Mouse (Mus musculus): ENCODE measurements around the gene Kcne1l.
A peak's percentile ranks its signal among the peaks of the same experiment; 100 is the strongest.

The Kcne1l gene

DNA sequence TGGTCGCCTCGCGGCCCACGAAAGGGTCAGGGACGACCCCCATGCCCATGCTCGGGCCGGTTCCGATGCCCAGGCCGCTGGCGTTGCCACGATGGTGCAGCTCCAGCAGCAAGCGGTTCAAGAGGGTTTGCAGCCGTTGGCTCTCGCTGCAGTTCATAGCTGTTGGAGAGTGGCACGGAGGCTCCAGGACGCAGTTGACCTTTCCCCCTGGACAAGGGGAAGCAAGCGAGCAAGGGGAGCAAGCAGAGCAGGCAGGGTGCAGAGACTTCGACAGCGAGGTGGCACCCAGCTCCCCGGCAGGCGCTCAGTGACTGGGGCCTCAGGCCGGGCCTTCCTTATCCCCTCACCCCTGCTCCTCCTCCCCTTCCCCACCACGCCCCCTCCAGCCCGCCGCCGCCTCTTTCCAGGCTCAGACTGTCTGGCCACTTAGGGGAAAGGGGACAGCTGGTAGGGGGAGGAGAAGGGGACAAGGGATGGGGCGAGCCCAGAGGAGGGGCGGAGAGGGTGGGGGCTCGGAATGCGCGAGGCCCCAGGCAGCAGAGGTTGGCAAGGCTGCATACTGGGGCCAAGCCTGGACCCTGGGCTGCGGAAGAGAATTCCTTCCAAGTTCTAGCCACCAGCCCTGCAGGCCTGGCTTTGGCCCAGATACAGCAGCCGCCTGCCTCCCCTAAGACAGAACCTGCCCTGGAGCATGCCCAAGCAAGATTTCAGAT lies at the start of gene Kcne1l:
Kcne1l (minus strand) TSS at position 426 of the 713 bp plus-strand sequence.
- no peak for DNase-seq

DNA sequence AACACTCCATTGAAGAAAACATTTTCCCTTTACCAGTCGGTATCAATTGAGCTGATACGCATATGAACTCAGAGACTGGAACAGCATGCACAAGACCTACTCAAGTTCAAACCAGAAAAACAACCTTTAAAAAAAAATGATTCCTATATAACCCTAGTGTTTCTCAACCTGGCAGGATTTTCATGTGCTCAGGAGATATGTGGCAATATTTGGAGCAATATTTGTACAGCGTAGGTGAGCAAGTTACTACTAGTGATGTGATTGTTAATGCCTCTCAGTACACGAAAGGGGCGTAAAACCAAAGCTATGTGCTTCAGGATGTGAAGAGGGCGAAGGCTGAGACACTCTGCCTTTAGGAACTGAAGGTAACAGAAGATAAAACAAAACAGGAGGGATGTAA lies 30.1 kb upstream of the Kcne1l start:
- DNase-seq = no peak

DNA sequence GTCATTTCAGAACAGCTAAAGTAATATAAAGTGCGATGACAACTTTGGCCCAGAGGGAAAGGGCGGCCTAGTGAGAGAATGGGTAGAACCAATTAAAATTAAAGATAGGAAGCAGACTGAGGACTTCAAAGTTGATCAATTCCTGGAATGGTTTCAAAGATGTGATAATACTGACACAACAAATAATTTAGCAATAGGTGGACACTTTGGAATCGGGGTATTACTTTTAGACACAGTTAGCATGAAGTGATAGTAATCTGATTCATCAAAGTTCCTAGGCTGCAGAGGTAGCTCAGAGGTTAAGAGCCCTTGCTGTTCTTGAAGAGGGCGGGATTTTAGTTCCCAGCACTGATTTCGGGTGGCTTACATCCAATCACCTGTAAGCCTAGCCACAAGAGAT lies 29.4 kb upstream of the Kcne1l start:
- DNase-seq = no peak

DNA sequence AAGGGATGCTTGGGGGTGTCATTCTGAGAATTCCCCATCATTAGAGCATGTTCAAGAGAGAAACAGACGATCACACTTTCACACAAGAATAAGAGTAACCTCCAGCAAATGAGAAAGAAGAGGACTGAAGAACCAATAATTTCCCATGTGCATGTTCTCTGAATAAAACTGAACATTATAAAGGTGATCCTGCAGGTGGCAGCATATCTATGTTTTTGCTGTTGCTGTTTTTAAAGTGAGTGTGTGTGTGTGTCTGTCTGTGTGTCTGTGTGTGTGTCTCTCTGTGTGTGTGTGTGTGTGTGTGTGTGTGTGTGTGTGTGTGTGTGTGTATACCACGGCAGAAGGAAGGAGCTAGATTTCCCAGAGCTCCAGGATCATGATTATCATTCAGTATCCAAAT lies 19.7 kb upstream of the Kcne1l start:
- DNase-seq = no peak

DNA sequence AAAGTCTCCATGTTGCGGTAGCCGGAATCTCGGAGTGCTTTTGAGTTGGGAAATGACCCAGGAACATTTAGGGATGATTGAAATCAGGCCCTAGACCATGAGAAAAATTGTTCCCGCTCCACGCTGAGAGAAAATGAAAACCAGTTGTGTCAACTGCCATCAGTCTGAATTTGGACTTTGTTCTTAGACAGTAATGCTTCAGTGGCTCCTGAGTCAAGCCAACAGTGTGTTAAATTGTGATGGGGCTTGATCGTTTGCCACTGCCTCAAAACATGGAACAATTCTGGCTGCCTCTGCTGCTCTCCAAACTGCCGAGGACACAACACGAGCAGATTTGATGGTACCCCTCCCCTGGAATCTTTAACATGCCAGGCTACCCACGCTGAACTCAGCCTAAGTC lies 10.0 kb upstream of the Kcne1l start:
- no peak for DNase-seq

DNA sequence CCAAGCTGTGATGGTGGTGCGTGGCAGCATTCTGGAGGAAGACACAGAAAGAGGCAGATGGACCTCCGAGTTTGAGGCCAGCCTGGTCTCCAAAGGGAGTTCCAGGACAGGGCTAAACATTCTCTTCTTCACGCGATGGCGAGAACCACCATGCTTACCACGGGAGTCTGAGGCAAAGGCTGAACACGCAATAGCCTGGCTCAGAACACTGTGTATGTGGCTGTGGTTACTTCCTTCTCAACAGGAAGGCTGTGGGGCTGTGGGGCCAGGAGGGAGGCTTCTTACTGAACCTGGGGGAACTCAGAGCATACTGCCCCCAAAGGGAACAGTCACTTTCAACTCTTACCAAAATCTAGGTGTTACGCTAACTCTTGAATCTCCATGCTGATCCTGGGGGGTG lies 9.2 kb upstream of the Kcne1l start:
- no peak for DNase-seq

DNA sequence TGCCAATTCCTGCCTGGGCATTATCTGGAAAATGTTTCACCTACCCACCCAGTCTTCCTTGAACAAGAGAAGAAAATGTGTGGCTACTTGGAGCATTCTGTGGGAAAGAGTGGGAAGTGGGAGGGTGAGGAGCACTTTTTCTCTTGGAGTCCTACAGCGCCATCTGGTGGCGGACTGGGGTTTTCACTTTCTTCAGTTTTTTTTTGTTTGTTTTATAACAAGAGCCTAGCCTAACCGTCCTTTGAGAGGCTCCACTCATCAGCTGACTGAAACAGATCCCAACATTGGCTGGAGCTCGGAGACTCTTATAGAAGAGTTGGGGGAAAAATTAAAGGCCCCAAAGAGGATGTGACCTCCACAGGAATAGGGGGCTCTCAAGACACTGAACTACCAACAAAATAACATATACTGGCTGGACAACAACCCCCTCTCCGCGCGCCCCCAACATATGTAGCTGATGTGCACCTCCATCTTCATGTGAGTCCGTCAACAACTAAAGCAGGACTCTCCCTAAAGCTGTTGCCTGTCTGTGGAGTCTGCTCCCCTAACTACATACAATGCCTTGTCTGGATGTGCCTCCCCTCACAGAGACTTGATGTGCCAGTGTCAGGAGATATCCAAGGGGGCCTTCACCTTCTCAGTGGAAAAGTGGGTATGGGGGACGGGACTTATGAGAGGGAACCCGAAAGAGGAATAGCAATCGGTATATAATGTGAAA lies 8.4 kb upstream of the Kcne1l start:
- peak; percentile 89 for DNase-seq

DNA sequence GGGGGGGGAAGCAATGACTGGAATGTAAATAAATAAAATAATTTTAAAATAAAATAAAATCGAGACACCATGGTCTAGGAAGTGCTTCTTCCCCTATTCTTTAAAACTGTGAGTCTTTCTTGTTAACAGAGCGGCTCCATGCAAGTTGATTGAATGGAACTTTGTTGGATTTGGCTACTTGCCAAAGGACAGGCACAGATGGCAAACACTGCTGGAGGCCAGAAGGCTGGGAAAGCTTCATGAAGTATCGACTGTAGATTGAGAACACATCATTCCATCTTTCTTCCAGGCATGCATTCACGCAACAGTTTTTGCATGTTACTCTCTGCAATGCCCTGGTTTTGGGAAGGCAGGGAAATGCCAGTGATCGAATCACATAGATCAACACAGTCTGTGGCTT lies 4.3 kb upstream of the Kcne1l start:
- no peak for DNase-seq

DNA sequence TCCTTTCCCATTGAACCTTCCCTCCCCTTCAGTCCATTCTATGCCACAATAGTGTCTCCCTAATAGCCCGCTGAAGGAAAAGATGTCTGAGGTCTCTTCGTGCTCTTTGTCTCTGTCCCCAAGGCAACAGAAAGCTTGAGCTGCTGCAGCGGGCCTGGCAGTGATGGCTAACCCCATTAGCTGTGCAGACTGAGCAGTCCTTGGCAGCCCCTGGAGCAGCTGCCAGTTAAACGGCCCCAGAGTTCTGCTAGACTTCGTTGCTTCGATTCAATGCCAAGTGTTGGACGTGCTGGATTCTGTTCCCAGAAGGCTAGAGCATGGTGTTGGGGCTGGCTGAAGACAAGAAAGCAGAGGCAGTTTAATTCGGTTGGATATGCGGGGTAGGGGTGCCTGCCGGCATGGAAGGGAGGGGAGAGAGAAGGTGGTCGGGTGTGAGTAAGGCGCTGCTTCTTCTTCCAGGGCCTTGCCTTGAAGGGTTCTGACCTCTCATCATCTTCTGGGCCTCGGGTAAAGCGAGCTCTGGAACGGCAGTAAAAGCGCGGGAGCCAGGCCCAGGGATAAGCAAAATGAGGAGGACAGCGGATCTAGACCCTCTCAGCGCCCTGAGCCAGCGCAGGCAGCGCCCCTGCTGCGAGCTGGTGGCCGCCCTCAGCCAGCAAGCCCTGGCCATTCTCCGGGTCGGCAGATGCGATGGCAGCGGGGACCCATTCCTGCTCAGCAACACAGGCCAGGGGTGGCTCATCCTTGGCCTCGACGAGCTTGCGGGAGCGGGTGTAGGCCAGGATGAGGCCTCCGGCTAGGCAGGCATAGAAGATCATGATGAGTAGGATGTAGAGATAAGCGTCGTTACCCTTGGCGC lies 855 bp downstream of the Kcne1l start:
- DNase-seq = no peak

DNA sequence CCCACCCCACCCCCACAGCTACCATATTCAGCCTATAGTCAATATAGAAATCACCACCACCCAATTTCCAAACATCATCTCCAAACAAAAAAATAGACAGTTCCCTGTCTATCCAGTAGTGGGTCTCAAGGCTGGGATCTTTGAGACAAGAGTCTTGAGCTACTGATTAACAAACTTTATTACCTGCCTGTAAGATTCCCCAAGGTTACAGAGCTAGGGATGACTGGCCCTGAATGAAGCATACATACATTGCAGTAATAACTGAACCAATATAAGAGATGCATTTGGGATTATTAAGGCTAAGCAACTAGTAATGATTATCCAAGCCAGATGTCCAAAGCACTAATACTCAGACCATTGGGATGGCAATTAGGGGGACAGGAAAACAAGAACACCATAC lies 1.5 kb downstream of the Kcne1l start:
- no peak for DNase-seq

DNA sequence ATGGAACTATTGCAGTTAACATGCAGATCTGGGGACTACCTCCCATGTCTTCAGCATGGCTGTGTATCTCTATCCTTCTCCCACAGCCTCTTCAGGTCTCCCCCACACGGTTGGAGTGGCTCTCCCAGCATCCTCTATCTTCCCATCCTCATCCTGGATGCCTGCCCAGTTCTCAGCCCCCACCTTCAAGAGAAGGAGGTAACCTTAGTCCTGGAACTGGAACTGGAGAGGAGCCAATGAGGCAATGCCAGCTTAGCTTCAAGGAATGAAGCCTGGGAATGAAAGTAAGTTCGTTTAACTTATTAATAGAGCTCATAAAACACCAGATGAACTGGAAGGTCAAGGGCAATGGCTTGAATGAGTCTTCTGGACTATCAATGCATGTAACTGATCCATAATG lies 2.6 kb downstream of the Kcne1l start:
- no peak for DNase-seq

DNA sequence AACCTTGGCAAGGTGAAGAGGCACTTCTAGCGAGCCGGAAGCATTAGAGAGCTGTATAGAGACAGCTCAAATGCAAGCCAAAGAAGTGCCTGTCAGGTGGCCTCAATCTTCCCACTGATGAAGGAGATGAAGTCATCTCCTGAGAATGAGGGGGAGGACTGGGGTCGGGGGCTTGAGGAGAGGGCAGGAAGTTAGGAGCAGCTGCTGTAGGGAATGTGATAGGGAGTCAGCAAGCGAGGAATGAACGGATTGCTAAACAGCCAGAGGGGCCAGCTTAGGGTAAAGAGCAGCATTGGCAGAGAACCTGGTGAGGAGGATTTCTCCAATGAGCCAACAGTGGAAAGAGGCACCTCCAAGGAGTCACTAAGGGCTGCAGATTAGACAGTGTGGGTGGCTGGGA lies 20.2 kb downstream of the Kcne1l start:
- no peak for DNase-seq

DNA sequence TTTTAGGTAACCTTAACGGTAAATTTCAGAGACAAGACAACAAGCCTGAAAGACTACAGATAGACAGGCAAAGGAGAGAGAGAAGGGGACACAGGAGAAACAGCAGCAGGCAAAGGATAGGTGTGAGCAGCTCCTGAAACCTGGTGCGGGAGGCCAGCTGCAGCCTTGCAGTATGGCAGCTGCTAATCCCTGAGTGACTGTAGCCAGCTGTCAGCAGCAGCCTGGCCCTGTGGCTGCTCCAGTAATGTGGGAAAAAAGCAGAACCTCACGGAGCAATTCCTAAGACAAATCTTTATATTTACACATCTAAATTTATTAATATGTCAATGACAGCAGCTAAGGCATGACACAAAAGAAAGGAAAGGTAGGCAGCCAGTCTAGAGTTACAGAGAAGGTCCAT lies 29.5 kb downstream of the Kcne1l start:
- DNase-seq = no peak

DNA sequence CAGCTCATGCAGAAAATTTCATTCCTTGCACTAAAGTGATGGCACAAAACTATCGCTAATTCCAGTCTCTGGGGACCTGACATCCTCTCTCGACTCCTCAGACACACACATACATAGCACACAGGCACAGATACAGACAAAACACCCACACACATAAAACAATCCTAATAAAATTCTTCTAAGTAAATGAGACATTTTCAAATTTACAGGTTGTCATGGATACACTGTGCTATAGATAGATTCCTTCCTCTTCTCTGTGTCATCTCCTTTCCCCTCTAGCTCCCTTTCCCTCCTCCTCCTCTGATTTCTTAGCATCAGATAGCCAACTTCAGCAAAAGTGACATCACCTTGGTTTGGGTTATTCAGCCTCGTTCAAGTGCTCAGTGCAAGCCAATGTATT lies 30.1 kb downstream of the Kcne1l start:
- DNase-seq = no peak

Measured in heart, adult 11 months (tissue).